Mouse (Mus musculus) liver, embryonic 14.5 days (tissue): Measurements from ENCODE around the gene Tbc1d9.

Source experiments
- CTCF ChIP-seq: IDR thresholded peaks from 2 replicates; pipeline ENCODE4 v1.5.1; 2016; ENCODE audit warnings: antibody characterized with exemption, low read depth, control low read depth
- EP300 ChIP-seq: IDR thresholded peaks from 2 replicates; pipeline ENCODE4 v1.6.1; 2016; ENCODE audit warnings: antibody characterized with exemption, low read depth

- TF ChIP-seq CTCF (peak; percentile 61), EP300 (no peak)
Observed at GRCm38 (mm10) chr8:83169709-83170108, 4.6 kb downstream of the Tbc1d9 start.
